Mouse (Mus musculus): ENCODE results near the gene Mrgpra1. TPM values are rescaled to one million over a fixed set of nuclear protein-coding genes. Genes with fewer than 3 reads are reported as not detected.

Mrgpra1 gene
- not detected in 2 replicates for total RNA-seq (2012; rRNA removed)
- total RNA-seq (2014; rRNA removed): not detected in 2 replicates
- polyA plus RNA-seq (2012; ENCODE audit: insufficient read length, low read depth): not detected in 2 replicates

DNA sequence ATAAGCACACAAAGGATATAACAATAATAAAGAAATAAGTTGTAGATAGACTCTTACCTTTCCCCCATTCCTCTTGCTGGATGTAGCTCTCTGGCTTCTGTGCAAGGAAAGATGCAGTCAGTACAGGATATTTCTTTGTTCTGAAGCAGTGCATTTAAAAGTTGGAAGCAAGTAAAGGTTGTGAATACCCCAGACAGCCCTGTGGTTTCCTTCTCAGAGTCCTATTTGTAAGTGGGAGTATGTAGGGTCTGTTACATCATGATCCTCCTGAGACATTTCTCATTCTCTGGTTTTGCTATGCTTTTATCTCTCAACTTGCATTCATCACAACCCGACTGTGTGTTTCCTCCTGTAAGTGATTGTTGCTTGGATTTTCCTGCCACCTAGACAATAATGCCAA, at the start of gene Mrgpra1:
TSS of gene Mrgpra1 (minus strand) at position 101 of the 400 bp plus-strand sequence.
- Histone ChIP-seq H3K4me2 (ENCODE audit: insufficient read depth, low read depth, poor library complexity, severe bottlenecking) (no peak within 1 kb of the TSS), H3K9me3 (replicated peaks; ENCODE audit: low read length) (no peaks in the 10 kb centered on the region), H3K27ac (ENCODE audit: insufficient read depth, low read depth) (no peak within 1 kb of the TSS), H3K9ac (ENCODE audit: insufficient read depth, low read depth) (no peak within 1 kb of the TSS), H3K79me2 (replicated peaks; ENCODE audit: control insufficient read depth, extremely low read depth, insufficient read depth, poor library complexity, severe bottlenecking) (no peaks in the 10 kb centered on the region), H3K27me3 (replicated peaks) (no peaks in the 10 kb centered on the region), H3K4me3 (replicated peaks in 1 of 3; ENCODE audit: low read depth in 2 of 3, low read length in 2 of 3, poor library complexity in 1 of 3) (no peak within 1 kb of the TSS), H3K4me1 (ENCODE audit: control insufficient read depth in 1 of 2, insufficient read depth in 2 of 2) (no peaks in the 10 kb centered on the region), H3K36me3 (replicated peaks in 1 of 2; ENCODE audit: control insufficient read depth in 1 of 2, insufficient read depth in 1 of 2, low read length in 1 of 2) (no peaks in the 10 kb centered on the region)
- dilution Hi-C loops (cut with MboI; ENCODE audit: extremely low pct_ligation_motif_present, extremely low pct_unique_long_range_greater_than_20kb, low sequenced_read_pairs): no loop called here
- DNase-seq (ENCODE audit: extremely low read depth): no peak
- TF ChIP-seq MXI1 (IDR thresholded peaks at IDR 0.05; ENCODE audit: low read depth, low read length) (no peak), SIN3A (IDR thresholded peaks at IDR 0.05; ENCODE audit: low read length) (no peak), NRF1 (IDR thresholded peaks at IDR 0.05; ENCODE audit: low read depth, low read length) (no peak), IRF4 (IDR thresholded peaks at IDR 0.05; ENCODE audit: low read depth, low read length) (no peak), MAZ (IDR thresholded peaks at IDR 0.05; ENCODE audit: low read depth, low read length) (no peak)
- in situ Hi-C loops (cut with MboI; ENCODE audit: low pct_ligation_motif_present, low pct_unique_long_range_greater_than_20kb, low sequenced_read_pairs): loop anchor here (10.0 kb wide), 1 partner anchor 99 kb away; the partner anchor contains the start of gene Mrgpra9

DNA sequence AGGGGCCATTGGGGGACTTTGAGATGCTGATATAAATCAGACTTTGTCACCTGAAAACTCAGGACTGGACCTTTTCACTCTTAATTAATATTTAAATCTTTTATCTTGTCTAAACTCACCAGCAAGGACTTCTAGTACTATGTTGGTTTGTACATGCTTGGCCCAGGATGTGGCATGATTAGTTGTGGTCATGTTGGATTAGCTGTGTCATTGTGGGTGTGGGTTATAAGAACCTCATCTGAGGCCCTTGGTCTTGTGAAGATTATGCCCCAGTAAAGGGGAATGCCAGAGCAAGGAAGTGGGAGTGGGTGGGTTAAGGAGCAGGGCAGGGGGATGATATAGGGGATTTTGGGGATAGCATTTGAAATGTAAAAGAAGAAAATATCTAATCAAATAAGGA, 47.1 kb upstream of the Mrgpra1 start:
- no peak overlapping the region for H3K4me2 ChIP-seq (ENCODE audit: insufficient read depth, low read depth, poor library complexity, severe bottlenecking)
- H3K79me2 ChIP-seq (replicated peaks; ENCODE audit: control insufficient read depth, extremely low read depth, insufficient read depth, poor library complexity, severe bottlenecking): no peaks in the 10 kb centered on the region
- H3K27me3 ChIP-seq (replicated peaks): peaks cover 10% of the 10 kb centered on the region
- H3K36me3 ChIP-seq (replicated peaks in 1 of 2; ENCODE audit: control insufficient read depth in 1 of 2, insufficient read depth in 1 of 2, low read length in 1 of 2): no peaks in the 10 kb centered on the region
- no peak for DNase-seq (ENCODE audit: extremely low read depth)
- H3K9me3 ChIP-seq (replicated peaks; ENCODE audit: low read length): no peaks in the 10 kb centered on the region
- H3K27ac ChIP-seq (ENCODE audit: insufficient read depth, low read depth): no peak overlapping the region
- TF ChIP-seq JUND (conservative IDR thresholded peaks at IDR 0.05; ENCODE audit: low read depth, low read length): no peak
- TF ChIP-seq GABPA (IDR thresholded peaks at IDR 0.05; ENCODE audit: insufficient replicate concordance, low read depth, low read length): no peak
- TF ChIP-seq HCFC1 (IDR thresholded peaks at IDR 0.05; ENCODE audit: low read depth, low read length): no peak
- TF ChIP-seq E2F4 (IDR thresholded peaks at IDR 0.05; ENCODE audit: insufficient replicate concordance, low read depth, low read length): no peak
- TF ChIP-seq CHD1 (IDR thresholded peaks at IDR 0.05; ENCODE audit: low read depth, low read length): no peak
- no peak for TF ChIP-seq BHLHE40 (IDR thresholded peaks at IDR 0.05; ENCODE audit: low read depth, low read length)
- no peak for TF ChIP-seq MXI1 (IDR thresholded peaks at IDR 0.05; ENCODE audit: low read depth, low read length)
- TF ChIP-seq POLR2AphosphoS2 (IDR thresholded peaks at IDR 0.05; ENCODE audit: low read depth, low read length): no peak
- no peak for TF ChIP-seq USF2 (conservative IDR thresholded peaks at IDR 0.05; ENCODE audit: low read depth, low read length)
- TF ChIP-seq ELF1 (IDR thresholded peaks at IDR 0.05; ENCODE audit: low read depth, low read length): no peak
- no peak for TF ChIP-seq SMC3 (IDR thresholded peaks at IDR 0.05; ENCODE audit: low read depth, low read length)
- no peak for TF ChIP-seq NRF1 (IDR thresholded peaks at IDR 0.05; ENCODE audit: low read depth, low read length)
- no peak for TF ChIP-seq NELFE (IDR thresholded peaks at IDR 0.05; ENCODE audit: low read depth, low read length)
- TF ChIP-seq CHD2 (IDR thresholded peaks at IDR 0.05; ENCODE audit: low read length): no peak
- TF ChIP-seq MEF2A (IDR thresholded peaks at IDR 0.05; ENCODE audit: borderline replicate concordance, low read depth, low read length): no peak
- TF ChIP-seq JUN (IDR thresholded peaks at IDR 0.05; ENCODE audit: insufficient read depth, low read depth, low read length): no peak
- no peak overlapping the region for H3K4me3 ChIP-seq (replicated peaks in 1 of 3; ENCODE audit: low read depth in 2 of 3, low read length in 2 of 3, poor library complexity in 1 of 3)
- H3K4me1 ChIP-seq (ENCODE audit: control insufficient read depth in 1 of 2, insufficient read depth in 2 of 2): no peaks in the 10 kb centered on the region
- H3K9ac ChIP-seq (ENCODE audit: insufficient read depth, low read depth): no peak overlapping the region
- in situ Hi-C loops (cut with MboI; ENCODE audit: low pct_ligation_motif_present, low pct_unique_long_range_greater_than_20kb, low sequenced_read_pairs): no loop called here
- dilution Hi-C loops (cut with MboI; ENCODE audit: extremely low pct_ligation_motif_present, extremely low pct_unique_long_range_greater_than_20kb, low sequenced_read_pairs): no loop called here

All from CH12.LX (cell line).